Mouse (Mus musculus) splenic B cell, adult 2 months (primary cell): ENCODE results near the gene Gm20671.
A peak's percentile ranks its signal among the peaks of the same experiment; 100 is the strongest.
"Not testable (repeated sequence)": the region's sequence is repeated elsewhere in the genome, so short reads cannot be mapped to it uniquely, and the experiment has no call there.

Experiments used
- DNase-seq: peaks from one replicate; pipeline ENCODE4 v3.0.0-alpha.2; 2011; ENCODE audit warnings: low read depth, low spot score
- H3K27me3 ChIP-seq: 2 replicates; pipeline ENCODE4 v1.6.1; 2012; ENCODE audit warnings: mild to moderate bottlenecking, low read length, moderate library complexity, mixed read lengths; ENCODE audit not compliant: control insufficient read depth, poor library complexity, insufficient read depth, severe bottlenecking
- H3K36me3 ChIP-seq: 2 replicates; pipeline ENCODE4 v1.6.1; 2012; ENCODE audit warnings: mild to moderate bottlenecking, low read length, moderate library complexity, mixed read lengths; ENCODE audit not compliant: control insufficient read depth, poor library complexity, insufficient read depth, severe bottlenecking

The Gm20671 gene

DNA sequence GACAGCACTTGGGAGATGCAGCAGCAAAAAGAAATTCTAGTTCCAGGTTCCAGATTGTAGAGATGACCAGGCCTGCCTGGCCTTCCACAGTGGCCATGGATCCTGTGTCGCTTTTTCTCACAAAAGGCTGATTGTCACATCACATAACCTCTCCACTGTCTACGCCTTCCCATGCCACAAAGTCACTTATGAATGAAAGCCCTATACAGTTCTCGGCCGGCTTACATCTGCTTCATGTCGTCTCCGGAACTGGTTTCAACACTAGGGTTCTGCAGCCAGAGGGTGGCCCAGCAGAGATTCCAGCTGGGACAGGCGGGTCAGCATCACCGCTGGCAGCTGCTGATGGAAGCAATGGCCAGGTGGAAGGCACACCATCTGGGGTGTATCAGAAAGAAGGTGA lies 98.1 kb downstream of the Gm20671 start:
- Histone ChIP-seq H3K36me3 (no peaks in the 10 kb centered on the region; the same call in 1 of the 2 replicates), H3K27me3 (no peaks in the 10 kb centered on the region)
- no peak for DNase-seq

DNA sequence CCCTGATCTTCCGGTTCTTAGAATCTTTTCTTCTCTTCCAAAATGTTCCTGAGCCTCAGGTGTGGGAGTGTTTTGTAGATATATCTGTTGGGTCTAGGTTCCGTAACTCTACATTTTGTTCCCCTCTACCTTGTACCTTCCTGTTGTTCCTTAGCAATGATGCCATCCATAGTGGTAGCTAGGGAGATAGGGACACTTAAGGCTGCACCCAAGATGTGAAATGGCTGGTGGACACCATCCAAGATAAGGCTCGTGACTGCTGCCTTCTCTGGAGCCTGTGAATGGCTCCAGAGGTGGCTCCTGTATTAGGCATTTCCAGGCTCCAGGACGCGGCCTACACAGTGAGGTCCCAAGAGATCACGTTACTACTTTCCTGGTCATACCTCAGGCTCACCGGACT lies 98.6 kb downstream of the Gm20671 start:
- Histone ChIP-seq H3K36me3 (no peaks in the 10 kb centered on the region), H3K27me3 (no peaks in the 10 kb centered on the region)
- DNase-seq = no peak

DNA sequence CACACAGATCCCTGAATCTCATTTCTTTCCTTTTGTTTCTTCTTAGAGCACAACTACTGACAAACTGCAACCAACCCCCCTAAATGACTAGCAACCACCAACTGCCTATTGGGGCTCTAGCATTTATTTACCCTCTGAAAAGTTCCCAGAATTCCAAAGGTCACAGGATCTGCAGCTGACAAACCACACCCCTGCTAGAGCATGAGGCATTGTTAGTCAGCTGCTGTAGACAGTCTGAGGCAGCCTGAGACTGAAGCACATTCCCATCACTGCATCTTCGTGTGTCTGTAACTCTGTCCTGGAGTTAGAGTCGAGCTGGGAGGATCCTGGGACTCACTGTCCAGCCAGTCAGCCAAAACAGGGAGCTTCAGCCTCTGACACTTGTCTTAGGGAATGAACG lies 101.5 kb downstream of the Gm20671 start:
- H3K27me3 ChIP-seq, DNase-seq: not testable (repeated sequence)

DNA sequence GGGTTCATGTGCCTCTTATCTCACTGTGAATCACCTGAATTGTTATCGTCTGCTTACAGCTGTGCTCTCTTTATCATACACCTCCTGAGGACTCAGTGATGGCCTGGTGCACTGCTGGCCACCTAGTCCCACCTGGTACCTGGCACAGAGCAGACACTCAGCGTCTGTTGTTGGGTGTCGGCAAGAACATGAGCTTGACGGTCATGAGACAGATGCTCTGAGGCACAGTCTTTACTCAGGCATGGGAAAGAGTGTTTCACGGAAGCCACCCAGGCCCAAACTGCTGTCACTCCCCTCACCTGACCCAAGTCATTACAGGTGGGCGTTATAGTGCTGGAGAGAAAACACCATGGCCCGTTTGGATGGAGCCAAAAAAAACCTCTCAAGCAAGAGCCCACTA lies 102.9 kb downstream of the Gm20671 start:
- no peaks in the 10 kb centered on the region for H3K36me3 ChIP-seq
- no peaks in the 10 kb centered on the region for H3K27me3 ChIP-seq
- DNase-seq = no peak

More for the DNA sequence above, 101.5 kb downstream of the Gm20671 start:
- not testable (repeated sequence) for H3K36me3 ChIP-seq

DNA sequence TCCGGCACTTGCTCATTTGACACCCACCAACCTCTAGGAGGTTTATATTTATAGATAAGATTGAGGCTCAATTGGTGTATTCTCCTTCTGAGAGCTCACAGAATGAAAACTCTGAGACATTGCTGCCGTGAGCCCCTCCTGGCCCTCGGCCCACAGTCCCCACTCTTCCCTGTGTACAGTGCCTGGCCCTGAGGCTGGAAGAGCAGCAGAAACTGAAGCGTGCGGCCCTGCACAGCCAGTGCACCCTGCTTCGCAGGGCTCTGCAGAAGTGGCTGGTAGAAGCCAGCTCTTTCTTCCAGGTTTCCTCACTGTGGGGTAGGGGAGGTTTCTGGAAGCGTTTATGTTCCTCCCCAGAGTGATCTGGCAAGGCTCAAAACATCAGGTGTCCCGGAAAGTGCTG lies 104.2 kb downstream of the Gm20671 start:
- not testable (repeated sequence) for H3K27me3 ChIP-seq, H3K36me3 ChIP-seq, DNase-seq

DNA sequence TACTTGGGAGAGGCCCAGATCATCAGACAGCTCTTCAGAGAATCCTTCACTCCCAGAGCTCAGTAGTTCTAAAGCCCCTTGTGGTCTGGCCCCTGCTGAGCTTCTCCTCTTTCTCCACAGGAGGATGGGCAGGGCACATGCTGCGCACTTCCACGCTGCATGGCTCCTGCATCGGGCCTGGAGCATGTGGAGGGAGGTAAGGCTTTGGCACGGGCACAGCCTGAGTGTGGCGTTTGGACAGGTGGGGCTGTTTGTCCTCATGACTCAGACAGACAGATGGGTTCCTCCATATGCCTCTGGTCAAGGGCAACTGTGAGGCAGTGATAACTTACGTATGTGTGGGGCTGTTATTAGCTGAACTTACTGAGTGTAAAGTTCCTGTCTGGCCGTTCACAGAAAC lies 104.6 kb downstream of the Gm20671 start:
- no peak for DNase-seq
- no peaks in the 10 kb centered on the region for H3K27me3 ChIP-seq

DNA sequence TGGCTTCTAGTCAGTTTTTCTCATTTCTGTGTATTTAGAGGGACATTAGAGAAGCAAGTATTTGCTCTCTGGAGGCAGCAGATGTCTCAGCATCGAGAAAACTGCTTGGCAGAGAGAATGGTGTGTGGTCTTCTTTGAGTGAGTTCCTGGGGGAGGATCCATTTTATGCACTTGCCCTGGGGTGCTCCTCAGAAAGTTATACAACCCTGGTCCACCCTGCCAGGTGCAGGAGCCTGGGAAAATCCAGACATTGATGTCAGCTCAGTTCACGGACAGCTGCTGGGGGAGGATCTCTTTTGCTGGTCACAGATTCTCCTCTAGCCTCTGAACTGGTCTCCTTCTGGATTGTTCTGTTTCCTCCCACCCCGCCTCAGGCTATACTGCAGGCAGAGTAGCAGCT lies 105.6 kb downstream of the Gm20671 start:
- no peaks in the 10 kb centered on the region for H3K36me3 ChIP-seq
- no peaks in the 10 kb centered on the region for H3K27me3 ChIP-seq
- DNase-seq = no peak

More for the DNA sequence above, 104.6 kb downstream of the Gm20671 start:
- H3K36me3 ChIP-seq = no peaks in the 10 kb centered on the region

DNA sequence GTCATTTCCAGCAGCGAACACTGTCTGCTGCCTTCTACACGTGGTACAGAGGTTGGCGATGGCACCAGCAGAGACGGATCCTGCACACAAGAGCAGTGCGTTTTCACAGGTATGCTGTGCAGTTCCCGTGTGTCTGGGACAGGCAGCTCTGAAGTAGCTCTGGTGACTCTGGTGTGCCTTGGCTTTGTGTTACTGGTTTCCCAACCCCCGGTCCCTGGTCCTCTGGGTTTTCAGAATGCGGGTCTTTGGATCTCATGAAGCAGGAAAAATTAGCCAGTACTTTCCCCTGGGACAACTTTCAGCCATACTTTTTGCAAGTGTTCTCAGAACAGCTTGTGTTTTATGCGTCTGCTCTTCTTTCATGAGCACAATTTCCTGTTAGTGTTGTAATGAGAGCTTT lies 106.5 kb downstream of the Gm20671 start:
- Histone ChIP-seq H3K27me3 (no peaks in the 10 kb centered on the region), H3K36me3 (no peaks in the 10 kb centered on the region)
- no peak for DNase-seq

DNA sequence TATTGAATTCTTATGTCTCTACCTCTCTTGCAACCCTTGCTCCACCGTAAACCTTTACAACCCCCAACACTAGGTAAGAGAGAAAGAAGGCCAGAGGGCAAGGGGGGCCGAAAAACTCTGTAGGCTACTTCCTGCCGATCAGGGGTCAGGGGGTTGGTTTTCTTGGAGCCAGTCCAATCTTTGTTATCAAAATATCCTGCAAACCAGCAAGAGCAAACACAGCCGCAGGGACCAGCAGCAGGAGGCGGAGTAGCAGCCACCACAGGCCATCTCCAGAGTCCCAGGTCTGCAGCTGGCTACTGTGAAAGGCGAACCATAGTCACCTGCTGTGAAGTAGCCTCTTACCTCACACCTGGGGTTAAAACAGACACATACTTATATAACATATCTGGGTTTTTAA lies 108.0 kb downstream of the Gm20671 start:
- no peaks in the 10 kb centered on the region for H3K27me3 ChIP-seq
- DNase-seq = no peak

DNA sequence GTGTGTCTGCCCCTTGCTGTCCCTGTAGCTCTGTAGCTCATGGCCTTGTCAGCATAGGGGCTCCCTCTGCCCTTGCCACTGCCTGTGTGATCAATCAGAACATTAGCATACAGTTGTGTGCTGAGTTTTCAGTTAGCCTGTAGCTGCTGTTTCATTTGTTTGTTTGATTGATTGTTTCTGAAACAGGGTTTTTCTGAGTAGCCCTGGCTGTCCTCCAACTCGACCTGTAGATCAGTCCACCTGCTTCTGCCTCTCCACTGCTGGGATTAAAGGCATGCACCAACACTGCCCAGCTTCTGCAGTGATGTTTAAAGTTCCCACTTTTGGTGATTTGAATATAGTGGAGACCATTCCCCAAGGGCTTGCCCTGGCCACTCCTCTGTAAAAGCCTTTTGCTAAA lies 109.2 kb downstream of the Gm20671 start:
- Histone ChIP-seq H3K36me3 (no peaks in the 10 kb centered on the region), H3K27me3 (no peaks in the 10 kb centered on the region)
- no peak for DNase-seq

More for the DNA sequence above, 108.0 kb downstream of the Gm20671 start:
- no peaks in the 10 kb centered on the region for H3K36me3 ChIP-seq

DNA sequence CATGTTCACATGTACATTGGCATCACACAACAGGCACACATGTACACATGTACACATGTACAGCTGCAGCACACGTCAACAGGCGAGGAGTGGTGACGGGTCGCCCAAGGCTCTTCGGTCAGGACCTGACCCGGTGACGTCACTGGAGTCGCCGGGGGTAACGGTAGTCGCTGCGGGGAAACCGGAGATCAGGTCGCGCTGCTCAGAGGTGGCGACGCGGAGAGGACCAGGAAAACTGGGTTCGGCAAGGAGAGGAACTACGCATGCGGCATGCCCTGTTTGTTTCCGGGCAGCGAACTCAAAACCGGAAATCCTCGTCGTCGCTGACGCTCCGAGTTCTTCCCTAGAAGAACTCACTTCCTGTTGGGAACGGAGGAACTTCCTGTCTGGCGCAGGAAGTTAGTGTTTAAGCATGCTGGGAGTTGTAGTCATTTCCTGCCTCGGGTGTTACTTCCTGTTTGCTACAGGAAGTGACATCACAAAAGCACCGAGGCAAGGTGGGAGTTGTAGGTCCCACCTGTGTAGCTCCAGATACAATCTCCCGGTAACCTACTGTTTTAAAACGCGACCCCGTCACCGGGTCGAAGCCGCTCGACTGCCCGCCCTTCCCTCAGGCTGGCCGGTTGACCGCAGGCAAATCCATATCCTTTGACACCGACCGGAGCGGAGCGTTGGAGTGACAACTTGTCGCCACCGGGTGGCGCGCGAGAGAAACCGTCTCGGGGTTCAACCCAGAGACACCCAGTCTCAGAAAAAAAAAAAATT lies 113.0 kb downstream of the Gm20671 start:
- peak; percentile 98 for DNase-seq
- Histone ChIP-seq H3K27me3 (no peaks in the 10 kb centered on the region), H3K36me3 (no peaks in the 10 kb centered on the region)

DNA sequence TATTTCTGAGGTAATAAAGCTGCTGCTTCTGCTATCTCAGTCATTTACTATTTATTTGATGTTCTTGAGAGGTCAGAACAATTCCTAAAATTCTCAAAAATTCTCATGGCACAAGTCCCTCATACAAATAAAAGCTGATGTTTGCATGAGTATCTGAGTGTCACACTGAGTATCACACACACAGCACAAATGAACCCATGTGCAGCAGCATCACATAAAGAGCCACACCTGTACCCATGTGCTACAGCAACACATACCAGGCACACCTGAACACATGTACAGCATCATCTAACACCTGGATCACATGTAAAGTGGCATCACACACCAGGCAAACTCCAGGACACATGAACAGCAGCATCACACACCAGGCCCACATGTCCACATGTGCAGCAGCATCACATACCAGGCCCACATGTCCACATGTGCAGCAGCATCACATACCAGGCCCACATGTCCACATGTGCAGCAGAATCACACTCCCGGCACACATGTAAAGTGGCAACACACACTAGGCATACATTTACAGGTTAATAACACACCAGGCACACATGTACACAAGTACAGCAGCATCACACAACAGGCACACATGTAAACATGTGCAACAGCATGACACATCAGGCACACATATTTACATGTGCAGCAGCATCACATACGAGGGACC lies 113.7 kb downstream of the Gm20671 start:
- DNase-seq = no peak
- H3K27me3 ChIP-seq = no peaks in the 10 kb centered on the region; the same call in 1 of the 2 replicates
- H3K36me3 ChIP-seq = no peaks in the 10 kb centered on the region

DNA sequence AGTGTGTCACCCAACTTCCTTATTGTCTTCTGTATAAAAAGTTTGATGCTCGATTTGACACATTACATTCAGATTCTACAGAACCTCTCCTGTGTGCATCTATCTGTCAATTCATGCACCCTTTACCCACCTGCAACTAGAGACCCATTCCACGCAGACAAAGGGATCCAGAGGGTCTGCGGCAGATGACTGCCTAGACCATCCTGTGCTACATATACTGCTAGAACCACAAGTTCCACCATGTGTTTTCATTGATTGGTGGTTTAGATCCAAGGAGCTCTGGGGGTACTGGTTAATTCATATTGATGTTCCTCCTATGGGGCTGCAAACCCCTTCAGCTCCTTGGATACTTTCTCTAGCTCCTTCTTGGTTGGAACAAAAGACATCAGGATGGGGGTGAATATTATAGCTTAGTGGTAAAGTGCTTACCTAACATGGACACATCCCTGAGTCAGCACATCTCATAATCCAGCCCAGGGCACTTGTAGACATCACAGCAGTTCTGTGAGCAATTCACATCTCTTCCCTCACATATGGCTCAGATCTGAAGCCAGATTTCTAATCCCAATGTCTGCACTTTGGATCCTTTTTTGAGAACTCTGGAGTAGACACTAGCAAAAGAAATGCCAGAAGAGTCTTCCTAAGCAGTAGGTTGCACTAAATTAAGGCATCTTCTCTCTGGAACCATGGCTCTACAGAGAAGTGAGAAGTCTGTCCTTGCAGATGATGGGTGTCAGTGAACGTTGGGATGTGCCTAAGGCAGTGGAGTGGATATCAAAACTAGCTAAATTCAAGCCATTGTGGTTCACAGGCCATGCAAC lies 114.5 kb downstream of the Gm20671 start:
- H3K36me3 ChIP-seq = no peaks in the 10 kb centered on the region
- no peaks in the 10 kb centered on the region; the same call in 1 of the 2 replicates for H3K27me3 ChIP-seq
- peak; percentile 17 for DNase-seq

DNA sequence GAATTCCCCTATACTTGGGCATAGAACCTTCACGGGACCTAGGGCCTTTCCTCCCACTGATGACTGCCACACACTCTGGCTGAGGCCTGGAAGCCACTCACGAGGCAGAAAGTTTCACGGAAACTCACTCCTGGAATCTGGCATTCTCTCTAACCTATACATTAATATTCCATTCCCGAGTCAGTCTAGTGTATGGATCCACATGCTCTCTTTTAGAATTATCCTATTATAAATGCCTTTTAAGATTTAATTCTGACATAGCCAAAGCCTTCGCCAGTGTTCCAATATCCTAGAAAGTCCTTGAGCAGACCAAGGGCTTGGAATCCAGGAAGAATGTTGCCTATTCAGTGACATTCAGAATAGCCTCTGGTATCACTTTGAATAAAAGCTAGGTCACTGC lies 115.4 kb downstream of the Gm20671 start:
- no peaks in the 10 kb centered on the region; the same call in 1 of the 2 replicates for H3K27me3 ChIP-seq
- H3K36me3 ChIP-seq = no peaks in the 10 kb centered on the region
- no peak for DNase-seq
